Mouse (Mus musculus) stomach, embryonic 16.5 days (tissue): Measurements from ENCODE around the gene Bcl7b. TPM values are rescaled to one million over a fixed set of nuclear protein-coding genes. Genes with fewer than 3 reads are reported as not detected.
A peak's percentile ranks its signal among the peaks of the same experiment; 100 is the strongest.

Source experiments
- ATAC-seq: fragments of 200-750 bp; cut with Nextera tagmentation; 2 replicates; pipeline ENCODE4 v1.8.0; 2017; ENCODE audit warnings: moderate number of reproducible peaks, moderate TSS enrichment; ENCODE audit not compliant: insufficient read depth, low FRiP score
- H3K27ac ChIP-seq: fragments of 300-500 bp; sonication (generic); 2 replicates; pipeline ENCODE4 v1.5.1; 2014; ENCODE audit warnings: low read length
- H3K27me3 ChIP-seq: fragments of 300-500 bp; sonication (generic); 2 replicates; pipeline ENCODE4 v1.6.1; 2014; ENCODE audit warnings: low read length, control low read depth, mixed read lengths; ENCODE audit not compliant: control insufficient read depth, insufficient read depth
- H3K36me3 ChIP-seq: fragments of 300-500 bp; sonication (generic); 2 replicates; pipeline ENCODE4 v1.6.1; 2014; ENCODE audit warnings: low read length; ENCODE audit not compliant: control insufficient read depth, insufficient read depth
- H3K4me1 ChIP-seq: fragments of 300-500 bp; sonication (generic); 2 replicates; pipeline ENCODE4 v1.6.1; 2014; ENCODE audit warnings: low read length, control low read depth, mixed read lengths; ENCODE audit not compliant: control insufficient read depth, insufficient read depth
- H3K4me2 ChIP-seq: fragments of 300-500 bp; sonication (generic); 2 replicates; pipeline ENCODE4 v1.6.1; 2014; ENCODE audit warnings: low read depth, low read length, mixed read lengths
- H3K4me3 ChIP-seq: fragments of 300-500 bp; sonication (generic); replicated peaks from 2 replicates; pipeline ENCODE4 v1.5.1; 2014; ENCODE audit warnings: mild to moderate bottlenecking, low read length
- H3K9ac ChIP-seq: fragments of 300-500 bp; sonication (generic); 2 replicates; pipeline ENCODE4 v1.6.1; 2014; ENCODE audit warnings: low read length
- H3K9me3 ChIP-seq: fragments of 300-500 bp; sonication (generic); replicated peaks from 2 replicates; pipeline ENCODE4 v1.6.1; 2016; ENCODE audit warnings: low read length, control low read depth; ENCODE audit not compliant: control insufficient read depth
- WGBS: fragments of 180-500 bp; shearing (Covaris S2); extraction: QIAGEN DNeasy Blood & Tissue Kit; methylation state at CpG from one replicate; pipeline ENCODE4 v1.1.7; 2014; 5-methylcytosine and 5-hydroxymethylcytosine counted together
- polyA plus RNA-seq: library from polyadenylated mRNA; unstranded; fragments of >200 nt; fragmentation: Nextera tagmentation; extraction: Ambion mirVana; gene quantifications from 2 replicates; pipeline ENCODE4 v1.2.1, GENCODE M21; 2015

Gene Bcl7b
- polyA plus RNA-seq, 1 experiment from 2014 or later = 50.1 TPM

DNA sequence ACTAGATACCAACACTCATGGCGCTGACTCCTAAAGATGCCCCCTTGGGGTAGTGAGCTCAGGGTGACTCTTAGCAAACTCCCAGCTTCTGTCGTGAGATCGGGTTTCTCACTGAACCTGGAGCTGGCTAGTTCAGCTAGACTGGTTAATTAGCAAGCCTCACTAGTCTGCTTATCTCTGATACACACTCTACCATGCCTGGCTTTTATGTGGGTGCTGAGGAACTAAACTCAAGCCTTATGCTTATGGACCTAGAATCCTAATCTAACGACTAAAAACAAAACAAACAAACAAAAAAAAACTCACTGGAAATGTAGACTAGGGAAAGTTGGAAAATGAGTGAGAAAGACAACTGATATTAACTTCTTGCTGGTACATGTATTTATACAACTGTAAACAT lies 23.6 kb upstream of the Bcl7b start:
- WGBS = 43% methylated on average over 4 of the region's 4 CpGs
- Histone ChIP-seq H3K4me2 (no peak overlapping the region), H3K4me3 (no peak overlapping the region)

DNA sequence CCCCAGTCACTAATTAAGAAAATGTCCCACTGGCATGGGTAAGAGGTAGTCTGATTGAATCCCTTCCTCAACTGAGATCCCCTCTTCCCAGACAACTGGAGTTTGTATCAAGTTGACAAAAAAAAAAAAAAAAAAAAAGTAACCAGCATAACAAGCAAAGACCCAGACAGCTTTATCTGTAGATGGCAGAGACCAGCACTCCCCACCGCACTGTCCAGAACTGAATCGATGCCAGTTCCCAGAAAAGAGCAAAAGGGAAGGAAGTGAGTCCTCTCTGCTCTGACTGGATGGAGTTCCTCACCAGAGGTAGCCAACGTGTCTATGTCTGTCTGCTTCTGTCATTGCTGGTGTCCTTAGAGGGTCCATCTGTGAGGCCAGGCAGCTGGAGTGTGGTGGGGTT lies 22.6 kb upstream of the Bcl7b start:
- H3K9ac ChIP-seq = no peak overlapping the region
- no peak overlapping the region for H3K4me3 ChIP-seq
- H3K4me1 ChIP-seq = peaks cover 7% of the 10 kb centered on the region
- ATAC-seq = no peak
- H3K36me3 ChIP-seq = no peaks in the 10 kb centered on the region
- no peak overlapping the region for H3K27ac ChIP-seq
- H3K27me3 ChIP-seq = no peaks in the 10 kb centered on the region
- H3K4me2 ChIP-seq = no peak overlapping the region
- WGBS = 68% methylated on average over 3 of the region's 3 CpGs
- no peaks in the 10 kb centered on the region for H3K9me3 ChIP-seq

More for the DNA sequence above, 23.6 kb upstream of the Bcl7b start:
- Histone ChIP-seq H3K9me3 (no peaks in the 10 kb centered on the region), H3K4me1 (peaks cover 4% of the 10 kb centered on the region; the same call in 1 of the 2 replicates), H3K36me3 (no peaks in the 10 kb centered on the region), H3K9ac (no peak overlapping the region), H3K27ac (no peak overlapping the region), H3K27me3 (no peaks in the 10 kb centered on the region)
- ATAC-seq = no peak

DNA sequence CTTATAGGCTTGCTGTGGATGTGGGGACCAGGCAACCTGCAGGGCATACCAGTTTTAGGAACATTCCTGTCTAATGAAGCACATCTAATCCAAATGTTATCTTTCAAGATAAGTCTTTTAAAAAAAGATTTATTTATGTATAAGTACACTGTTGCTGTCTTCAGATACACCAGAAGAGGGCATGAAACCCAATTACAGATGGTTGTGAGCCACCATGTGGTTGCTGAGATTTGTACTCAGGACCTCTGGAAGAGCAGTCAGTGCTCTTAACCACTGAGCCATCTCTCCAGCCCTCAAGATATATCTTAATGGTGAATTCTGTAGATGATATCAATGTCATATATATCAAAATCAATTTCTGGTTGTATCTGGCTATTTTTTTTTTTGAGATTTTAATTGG lies 22.1 kb upstream of the Bcl7b start:
- no peak for ATAC-seq
- H3K4me1 ChIP-seq = peaks cover 7% of the 10 kb centered on the region
- H3K27ac ChIP-seq = no peak overlapping the region
- H3K27me3 ChIP-seq = no peaks in the 10 kb centered on the region
- no peak overlapping the region for H3K4me3 ChIP-seq
- H3K9me3 ChIP-seq = no peaks in the 10 kb centered on the region
- no peak overlapping the region for H3K9ac ChIP-seq
- H3K4me2 ChIP-seq = no peak overlapping the region
- no peaks in the 10 kb centered on the region for H3K36me3 ChIP-seq

DNA sequence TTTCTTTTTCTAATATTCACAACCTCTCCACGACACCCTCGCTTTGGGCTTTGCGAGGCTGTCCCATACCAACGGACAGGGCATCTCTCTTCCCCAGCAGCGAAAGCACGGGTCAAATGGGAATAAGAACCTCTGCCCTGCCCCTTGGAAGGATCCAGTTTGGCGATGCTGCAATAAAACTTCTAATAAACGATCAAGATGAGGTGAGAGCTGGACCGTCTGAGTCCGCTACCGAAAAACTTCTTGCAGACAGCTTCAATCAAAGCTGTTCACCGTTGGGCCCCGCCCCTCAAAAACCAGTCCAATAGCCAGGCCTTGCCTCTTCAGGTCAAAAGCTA lies 19.4 kb upstream of the Bcl7b start:
- no peaks in the 10 kb centered on the region for H3K27me3 ChIP-seq
- peaks cover 7% of the 10 kb centered on the region for H3K4me1 ChIP-seq
- H3K4me3 ChIP-seq = peak overlapping the region; percentile 72
- H3K9me3 ChIP-seq = no peaks in the 10 kb centered on the region
- WGBS = under 1% methylated on average over 13 of the region's 13 CpGs
- H3K36me3 ChIP-seq = no peaks in the 10 kb centered on the region
- peak overlapping the region; percentile 66 for H3K4me2 ChIP-seq
- H3K27ac ChIP-seq = peak overlapping the region; percentile 96
- H3K9ac ChIP-seq = peak overlapping the region; percentile 70
- no peak for ATAC-seq

DNA sequence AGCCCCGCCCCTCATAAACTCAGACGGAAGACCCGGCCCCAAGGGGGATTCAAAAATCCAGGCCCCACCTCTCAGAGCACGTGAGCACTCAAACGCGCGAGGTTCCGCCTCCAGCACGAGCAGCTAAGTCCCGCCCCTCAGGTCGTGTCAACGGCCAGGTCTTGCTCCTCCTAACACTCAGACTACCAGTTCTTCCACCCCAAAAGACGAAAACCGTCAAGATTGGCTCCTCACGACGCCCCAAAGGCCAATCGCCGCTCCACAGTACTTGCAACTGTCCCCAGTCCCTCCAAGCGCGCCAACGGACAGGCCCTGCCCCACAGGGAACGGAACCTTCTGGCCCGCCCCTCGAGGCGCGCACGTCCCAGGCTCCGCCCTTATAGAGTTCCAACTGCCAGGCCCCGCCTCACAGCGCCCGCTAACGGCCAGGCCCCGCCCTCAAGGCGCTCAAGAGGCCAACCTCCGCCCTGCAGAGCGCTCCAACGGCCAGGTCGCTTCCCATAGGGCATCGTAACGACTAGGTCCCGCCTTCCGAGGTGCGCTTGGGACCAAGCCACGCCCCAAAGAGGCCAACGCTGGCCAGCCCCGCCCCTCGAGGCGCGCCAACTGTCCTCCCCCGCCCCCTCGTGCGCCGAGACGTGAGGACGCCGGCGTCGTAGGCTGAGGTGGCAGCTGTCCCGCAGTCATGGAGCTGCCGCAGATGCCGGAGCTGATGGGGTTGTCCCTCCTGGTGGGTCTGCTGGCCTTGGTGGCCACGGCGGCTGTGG lies 18.8 kb upstream of the Bcl7b start, which contains the start of gene Tbl2:
Tbl2 (plus strand) TSS at position 605 of the 767 bp plus-strand sequence.
- Histone ChIP-seq H3K9me3 (no peaks in the 10 kb centered on the region), H3K4me1 (peaks cover 7% of the 10 kb centered on the region), H3K9ac (peak within 1 kb of the TSS; percentile 83), H3K27me3 (no peaks in the 10 kb centered on the region), H3K4me2 (peak within 1 kb of the TSS; percentile 85), H3K27ac (peak within 1 kb of the TSS; percentile 96), H3K36me3 (no peaks in the 10 kb centered on the region), H3K4me3 (peak within 1 kb of the TSS; percentile 72)
- WGBS = 1% methylated on average over 59 of the region's 63 CpGs
- ATAC-seq = peak; percentile 99

DNA sequence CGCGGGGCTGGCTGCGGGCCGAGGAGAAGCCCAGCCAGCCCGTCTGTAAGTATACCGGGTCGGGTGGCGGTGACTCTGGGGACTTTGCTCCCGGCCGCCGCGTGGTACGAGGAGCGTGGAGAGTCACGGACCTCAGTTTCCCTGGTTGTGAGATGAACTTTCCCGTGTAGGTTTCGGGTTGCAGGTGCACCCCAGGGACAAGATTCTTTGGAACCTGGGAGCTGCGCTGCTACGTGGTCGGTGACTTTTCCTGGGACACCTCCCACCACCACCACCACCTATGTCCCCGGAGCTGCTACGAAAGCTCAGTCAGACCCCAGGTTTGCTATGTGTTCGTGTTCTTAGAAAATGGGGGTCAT lies 18.3 kb upstream of the Bcl7b start:
- no peak for ATAC-seq
- 0 out of 2 replicates have a peak, but pooled peaks cover under 1% of the 10 kb centered on the region for H3K36me3 ChIP-seq
- H3K4me2 ChIP-seq = peak overlapping the region; percentile 85
- H3K9me3 ChIP-seq = no peaks in the 10 kb centered on the region
- WGBS = under 1% methylated on average over 23 of the region's 23 CpGs
- H3K4me1 ChIP-seq = peaks cover 7% of the 10 kb centered on the region
- no peaks in the 10 kb centered on the region for H3K27me3 ChIP-seq
- H3K9ac ChIP-seq = peak overlapping the region; percentile 83
- H3K27ac ChIP-seq = peak overlapping the region; percentile 63; the same call in 1 of the 2 replicates
- H3K4me3 ChIP-seq = peak overlapping the region; percentile 72

DNA sequence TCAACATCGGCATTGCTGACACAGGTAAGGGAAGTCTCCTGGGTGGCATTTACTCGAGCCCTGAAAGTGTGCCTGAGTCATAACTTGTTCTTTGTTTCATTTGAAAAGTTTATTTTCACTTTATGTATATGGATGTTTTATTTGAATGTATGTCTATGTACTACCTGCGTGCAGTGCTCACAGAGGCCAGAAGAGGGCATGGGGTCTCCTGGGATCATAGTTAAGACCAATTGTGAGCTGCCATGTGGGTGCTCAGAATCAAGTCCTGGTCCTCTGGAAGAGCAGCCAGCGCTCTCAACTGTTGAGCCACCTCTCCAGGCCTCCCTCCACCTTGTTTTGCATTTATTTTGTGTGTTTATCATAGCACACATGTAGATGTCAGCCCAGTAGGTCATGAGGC lies 11.6 kb upstream of the Bcl7b start:
- WGBS = 93% methylated on average over 4 of the region's 4 CpGs
- no peak for ATAC-seq
- H3K27ac ChIP-seq = no peak overlapping the region
- no peaks in the 10 kb centered on the region for H3K9me3 ChIP-seq
- no peak overlapping the region for H3K4me3 ChIP-seq
- no peak overlapping the region for H3K9ac ChIP-seq
- peaks cover 25% of the 10 kb centered on the region for H3K36me3 ChIP-seq
- H3K4me2 ChIP-seq = no peak overlapping the region
- H3K4me1 ChIP-seq = no peaks in the 10 kb centered on the region
- H3K27me3 ChIP-seq = no peaks in the 10 kb centered on the region

DNA sequence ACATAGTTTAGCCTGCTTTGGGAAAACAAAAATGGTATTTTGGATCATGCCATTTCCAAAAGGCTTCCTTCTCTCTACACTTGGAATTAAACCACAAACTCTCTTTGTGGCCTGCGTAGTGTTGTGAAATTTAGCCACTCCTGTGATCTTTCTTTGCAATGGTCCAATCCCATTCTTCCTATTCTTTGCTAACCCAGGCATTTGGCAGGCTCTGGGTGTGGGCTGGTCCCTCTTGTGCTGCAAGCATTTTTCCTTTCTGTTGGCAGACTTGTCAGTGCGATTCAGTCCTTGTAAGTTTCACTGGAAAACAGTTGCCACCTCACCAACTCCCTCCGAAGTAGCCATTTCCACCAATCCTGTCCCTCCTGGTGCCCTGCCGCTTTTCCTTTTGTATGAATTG lies 6.9 kb upstream of the Bcl7b start:
- Histone ChIP-seq H3K4me2 (no peak overlapping the region), H3K9ac (no peak overlapping the region), H3K27ac (no peak overlapping the region), H3K4me1 (no peaks in the 10 kb centered on the region), H3K4me3 (no peak overlapping the region), H3K36me3 (peaks cover 11% of the 10 kb centered on the region), H3K27me3 (no peaks in the 10 kb centered on the region), H3K9me3 (no peaks in the 10 kb centered on the region)
- 94% methylated on average over 4 of the region's 4 CpGs for WGBS
- no peak for ATAC-seq

DNA sequence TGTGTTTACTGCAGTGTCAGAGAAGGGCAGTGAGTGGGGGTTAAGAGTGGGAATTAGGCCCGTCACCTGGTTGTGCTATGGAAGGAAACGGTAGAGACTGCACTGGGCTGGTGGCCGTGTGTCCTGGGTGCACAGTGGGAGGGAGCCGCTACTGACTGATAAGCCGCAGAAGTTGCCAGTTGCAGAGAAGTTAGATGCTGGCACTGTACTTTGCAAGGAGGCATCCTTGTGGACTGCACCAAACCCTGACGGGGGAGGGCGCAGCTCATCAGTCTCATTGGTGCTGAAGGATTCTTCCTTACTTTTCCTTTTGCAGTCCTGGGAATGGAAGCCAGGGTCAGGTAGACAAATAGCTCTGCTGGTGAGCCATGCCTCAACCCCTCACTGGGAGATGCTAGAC lies 6.4 kb upstream of the Bcl7b start:
- no peak for ATAC-seq
- Histone ChIP-seq H3K9ac (no peak overlapping the region), H3K27ac (no peak overlapping the region), H3K9me3 (no peaks in the 10 kb centered on the region), H3K4me2 (no peak overlapping the region), H3K4me3 (no peak overlapping the region), H3K27me3 (no peaks in the 10 kb centered on the region), H3K36me3 (peaks cover 6% of the 10 kb centered on the region), H3K4me1 (no peaks in the 10 kb centered on the region)
- 86% methylated on average over 7 of the region's 7 CpGs for WGBS
